Mouse (Mus musculus) liver, embryonic 16.5 days (tissue): ENCODE data around the gene Gm14124. TPM values are rescaled to one million over a fixed set of nuclear protein-coding genes. Genes with fewer than 3 reads are reported as not detected.
"Not testable (repeated sequence)": the region's sequence is repeated elsewhere in the genome, so short reads cannot be mapped to it uniquely, and the experiment has no call there.

ENCODE experiments used
- ATAC-seq: fragments of 200-750 bp; cut with Nextera tagmentation; 2 replicates; pipeline ENCODE4 v1.8.0; 2017; ENCODE audit warnings: low read depth, mild to moderate bottlenecking, moderate number of reproducible peaks, moderate library complexity
- H3K27ac ChIP-seq: fragments of 300-500 bp; sonication (generic); 2 replicates; pipeline ENCODE4 v1.5.1; 2014; ENCODE audit warnings: mild to moderate bottlenecking, low read length
- H3K27me3 ChIP-seq: fragments of 300-500 bp; sonication (generic); 2 replicates; pipeline ENCODE4 v1.6.1; 2014; ENCODE audit warnings: low read depth, low read length, mixed read lengths; ENCODE audit not compliant: control insufficient read depth, insufficient read depth
- H3K36me3 ChIP-seq: fragments of 300-500 bp; sonication (generic); 2 replicates; pipeline ENCODE4 v1.6.1; 2014; ENCODE audit warnings: mild to moderate bottlenecking; ENCODE audit not compliant: control insufficient read depth, insufficient read depth
- H3K4me1 ChIP-seq: fragments of 300-500 bp; sonication (generic); 2 replicates; pipeline ENCODE4 v1.6.1; 2014; ENCODE audit warnings: low read depth, low read length, mixed read lengths; ENCODE audit not compliant: control insufficient read depth
- H3K4me2 ChIP-seq: fragments of 300-500 bp; sonication (generic); 2 replicates; pipeline ENCODE4 v1.6.1; 2014; ENCODE audit warnings: low read depth, low read length, mixed read lengths
- H3K4me3 ChIP-seq: fragments of 300-500 bp; sonication (generic); 2 replicates; pipeline ENCODE4 v1.5.1; 2014; ENCODE audit warnings: low read depth, mild to moderate bottlenecking, low read length
- H3K9ac ChIP-seq: fragments of 300-500 bp; sonication (generic); 2 replicates; pipeline ENCODE4 v1.6.1; 2014; ENCODE audit warnings: low read depth, low read length
- H3K9me3 ChIP-seq: fragments of 300-500 bp; sonication (generic); replicated peaks from 2 replicates; pipeline ENCODE4 v1.6.1; 2016; ENCODE audit warnings: low read length; ENCODE audit not compliant: control insufficient read depth
- WGBS: fragments of 180-500 bp; shearing (Covaris S2); extraction: QIAGEN DNeasy Blood & Tissue Kit; methylation state at CpG from one replicate; pipeline ENCODE4 v1.1.7; 2014; ENCODE audit not compliant: insufficient replicate concordance; 5-methylcytosine and 5-hydroxymethylcytosine counted together
- polyA plus RNA-seq: library from polyadenylated mRNA; unstranded; fragments of >200 nt; fragmentation: Nextera tagmentation; extraction: Ambion mirVana; gene quantifications from 2 replicates; pipeline ENCODE4 v1.2.1, GENCODE M21; 2015

Gm14124 gene
- polyA plus RNA-seq, 1 experiment from 2014 or later = not detected

GRCm38 (mm10) chr2:150307183-150307773 is 50.0 kb downstream of the Gm14124 start:
- Histone ChIP-seq H3K4me2 (no peak overlapping the region), H3K9ac (no peak overlapping the region), H3K4me1 (no peaks in the 10 kb centered on the region), H3K27me3 (no peaks in the 10 kb centered on the region), H3K9me3 (no peaks in the 10 kb centered on the region), H3K27ac (no peak overlapping the region), H3K4me3 (no peak overlapping the region), H3K36me3 (no peaks in the 10 kb centered on the region)
- WGBS = 55% methylated on average over 10 of the region's 10 CpGs
- no peak for ATAC-seq

GRCm38 (mm10) chr2:150310952-150311884 is 53.9 kb downstream of the Gm14124 start:
- peak; percentile 98 for ATAC-seq
- 8% methylated on average over 19 of the region's 19 CpGs for WGBS
- H3K9me3 ChIP-seq, H3K4me1 ChIP-seq, H3K36me3 ChIP-seq, H3K27me3 ChIP-seq: not testable (repeated sequence)
- Histone ChIP-seq H3K4me2 (peak overlapping the region; percentile 63), H3K27ac (peak overlapping the region; percentile 14; the same call in 1 of the 2 replicates), H3K9ac (peak overlapping the region; percentile 56), H3K4me3 (peak overlapping the region; percentile 67)

GRCm38 (mm10) chr2:150316140-150316539 is 58.8 kb downstream of the Gm14124 start:
- no peak for ATAC-seq
- peaks cover 2% of the 10 kb centered on the region for H3K9me3 ChIP-seq
- no peak overlapping the region for H3K4me3 ChIP-seq
- H3K9ac ChIP-seq = no peak overlapping the region
- no peak overlapping the region for H3K4me2 ChIP-seq
- H3K4me1 ChIP-seq = no peaks in the 10 kb centered on the region
- H3K27me3 ChIP-seq = no peaks in the 10 kb centered on the region
- H3K27ac ChIP-seq = no peak overlapping the region
- no peaks in the 10 kb centered on the region for H3K36me3 ChIP-seq

GRCm38 (mm10) chr2:150318973-150319372 is 61.7 kb downstream of the Gm14124 start:
- H3K27me3 ChIP-seq = no peaks in the 10 kb centered on the region
- WGBS = 57% methylated on average over 1 of the region's 1 CpGs
- H3K4me1 ChIP-seq = no peaks in the 10 kb centered on the region
- no peak for ATAC-seq
- no peak overlapping the region for H3K27ac ChIP-seq
- no peaks in the 10 kb centered on the region; the same call in 1 of the 2 replicates for H3K36me3 ChIP-seq
- H3K4me3 ChIP-seq = no peak overlapping the region
- H3K4me2 ChIP-seq = no peak overlapping the region
- peaks cover 2% of the 10 kb centered on the region for H3K9me3 ChIP-seq
- H3K9ac ChIP-seq = no peak overlapping the region

Other genes with a start within 250 kb of the Gm14124 start
- gene Zfp120, start 120.8 kb upstream of the Gm14124 start, polyA plus RNA-seq = 3.2 and 3.4 TPM in 2 replicates
- not detected in 2 replicates for gene Gm10770, start 77.8 kb upstream of the Gm14124 start, polyA plus RNA-seq
- not detected in 2 replicates for gene Gm14139, start 75.8 kb upstream of the Gm14124 start, polyA plus RNA-seq
- gene Zfp937, start 39.4 kb upstream of the Gm14124 start, polyA plus RNA-seq = 0.71 and 0.98 TPM in 2 replicates
- gene Gm21994, start 1.9 kb upstream of the Gm14124 start, polyA plus RNA-seq = 0.81 and 1.1 TPM in 2 replicates
- gene Gm10130, start 66.2 kb downstream of the Gm14124 start, polyA plus RNA-seq = 0.53 TPM in 1 of 2 replicates, not detected in the other
- gene 3300002I08Rik, start 105.2 kb downstream of the Gm14124 start, polyA plus RNA-seq = 0.59 and 1.1 TPM in 2 replicates
- 0.93 and 1.4 TPM in 2 replicates for gene Zfp442, start 194.0 kb downstream of the Gm14124 start, polyA plus RNA-seq
- gene Zfp345, start 227.6 kb downstream of the Gm14124 start, polyA plus RNA-seq = not detected in 2 replicates